ENCODE assay signal across 9 mouse cellular contexts in the genomic region with DNA sequence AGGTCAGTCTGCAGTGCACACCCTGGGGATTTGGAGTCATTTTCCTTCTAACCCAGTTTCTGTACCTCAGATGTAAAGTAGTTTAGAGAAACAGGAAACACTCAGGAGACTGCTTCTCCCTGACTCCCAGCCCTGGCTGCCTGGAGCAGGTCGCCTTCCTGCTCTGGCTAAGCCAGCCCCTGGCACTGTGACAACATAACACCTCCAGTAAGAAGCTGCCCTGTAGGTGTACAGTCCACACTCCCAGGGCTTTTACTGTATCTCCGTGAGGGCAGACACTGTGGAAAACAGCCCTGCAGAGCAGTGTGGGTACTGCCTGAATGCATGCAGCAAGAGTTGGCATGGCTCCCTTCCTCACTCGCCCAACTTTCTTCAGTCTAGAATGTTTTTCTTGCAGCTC. TPM values are rescaled to one million over a fixed set of nuclear protein-coding genes. Genes with fewer than 3 reads are reported as not detected.
DNase-seq lines count a peak whose midpoint lies in the region; ATAC-seq lines count a peak whose summit lies in the region.
"Had no signal": no experiment of that assay in that cellular context is flagged by ENCODE, and none has a peak within 500 bp of the region (broad histone marks: within the 10 kb centered on the region; RNA-seq: fewer than 3 reads in every experiment).

No protein-coding gene starts in this region.

- ATAC-seq in embryonic facial prominence, embryonic 11.5 days (replicated peaks; ENCODE audit: insufficient number of reproducible peaks, low FRiP score, low TSS enrichment, low read depth) = no peak
- ATAC-seq in limb, embryonic 13.5 days (ENCODE audit: low FRiP score, low read depth) = no peak

- H3K27ac ChIP-seq in embryonic facial prominence, embryonic 11.5 days (replicated peaks; ENCODE audit: low read depth, low read length) = no peak overlapping the region
- 0 out of 2 replicates have a peak overlapping the region, but pooled peaks have one; percentile 35 for H3K27ac ChIP-seq in hindbrain, embryonic 10.5 days
- H3K27ac ChIP-seq in limb, embryonic 13.5 days = peak overlapping the region; percentile 61; the same call in 1 of the 2 replicates

- peaks cover 3% of the 10 kb centered on the region for H3K36me3 ChIP-seq in embryonic facial prominence, embryonic 11.5 days (replicated peaks; ENCODE audit: control insufficient read depth, insufficient read depth, low read depth, low read length)
- H3K36me3 ChIP-seq in hindbrain, embryonic 10.5 days = peaks cover 60% of the 10 kb centered on the region
- H3K36me3 ChIP-seq in limb, embryonic 13.5 days = peaks cover 22% of the 10 kb centered on the region

- H3K4me2 ChIP-seq in embryonic facial prominence, embryonic 11.5 days (ENCODE audit: low read depth, low read length) = no peak overlapping the region; the same call in 1 of the 2 replicates
- peak overlapping the region; percentile 98 for H3K4me2 ChIP-seq in limb, embryonic 13.5 days (replicated peaks)

- DNase-seq in heart, adult 18-20 months = peak; percentile 64 to 83
- DNase-seq in heart, adult 8-10 months (ENCODE audit: low spot score) = no peak
- DNase-seq in embryonic facial prominence, embryonic 11.5 days (ENCODE audit: low spot score) = no peak
- DNase-seq in hindbrain, embryonic 10.5 days (ENCODE audit: low spot score) = no peak
- DNase-seq in spleen, adult 18-20 months = no peak
- DNase-seq in gastrocnemius, postnatal 10 days = no peak
- no peak for DNase-seq in right cerebral cortex, adult 18-20 months

- 63% methylated on average over 3 of the region's 3 CpGs for WGBS in embryonic facial prominence, embryonic 11.5 days
- WGBS in hindbrain, embryonic 10.5 days = 72% methylated on average over 3 of the region's 3 CpGs
- 36% methylated on average over 3 of the region's 3 CpGs for WGBS in limb, embryonic 13.5 days

- 0 out of 2 replicates have a peak overlapping the region, but pooled peaks have one; percentile 16 for H3K4me3 ChIP-seq in embryonic facial prominence, embryonic 11.5 days (ENCODE audit: low read depth, low read length)
- H3K4me3 ChIP-seq in hindbrain, embryonic 10.5 days = peak overlapping the region; percentile 97
- peak overlapping the region; percentile 97 for H3K4me3 ChIP-seq in limb, embryonic 13.5 days

- H3K9ac ChIP-seq in embryonic facial prominence, embryonic 11.5 days (replicated peaks; ENCODE audit: low read length) = peak overlapping the region; percentile 39; the same call in 1 of the 2 replicates
- peak overlapping the region; percentile 99 for H3K9ac ChIP-seq in limb, embryonic 13.5 days

- peaks cover 20% of the 10 kb centered on the region for H3K4me1 ChIP-seq in embryonic facial prominence, embryonic 11.5 days (ENCODE audit: control insufficient read depth, insufficient read depth, low read length)
- peaks cover 88% of the 10 kb centered on the region for H3K4me1 ChIP-seq in hindbrain, embryonic 10.5 days (replicated peaks)
- peaks cover 80% of the 10 kb centered on the region for H3K4me1 ChIP-seq in limb, embryonic 13.5 days

- no peaks in the 10 kb centered on the region for H3K27me3 ChIP-seq in embryonic facial prominence, embryonic 11.5 days (ENCODE audit: control insufficient read depth, insufficient read depth, low read length)
- H3K27me3 ChIP-seq in hindbrain, embryonic 10.5 days (ENCODE audit: insufficient read depth, poor library complexity, severe bottlenecking) = no peaks in the 10 kb centered on the region; the same call in 1 of the 2 replicates
- no peaks in the 10 kb centered on the region for H3K27me3 ChIP-seq in limb, embryonic 13.5 days

- H3K9me3 ChIP-seq in embryonic facial prominence, embryonic 11.5 days (replicated peaks; ENCODE audit: control insufficient read depth, low read length) = no peaks in the 10 kb centered on the region
- no peaks in the 10 kb centered on the region for H3K9me3 ChIP-seq in hindbrain, embryonic 10.5 days
- H3K9me3 ChIP-seq in limb, embryonic 13.5 days = no peaks in the 10 kb centered on the region

RNA-seq across cellular contexts. Expression of a gene that starts 3.4 kb away (rescaled TPM):
- total RNA-seq in heart, adult 18-20 months (2021) = 10 to 100 TPM; 10.4 to 11.0 TPM
- total RNA-seq in heart, adult 8-10 months (2022) = 10 to 100 TPM in 1 of 4 experiments, 1 to 10 TPM in 3; 8.7 to 11.1 (median 8.9) TPM
- polyA plus RNA-seq in embryonic facial prominence, embryonic 11.5 days (2014; fragmentation: Nextera tagmentation; extraction: Ambion mirVana) = 5.4 and 5.6 TPM in 2 replicates
- 3.7 and 4.0 TPM in 2 replicates for polyA plus RNA-seq in hindbrain, embryonic 10.5 days (2016; fragmentation: Nextera tagmentation; extraction: Ambion mirVana)
- polyA plus RNA-seq in limb, embryonic 13.5 days (2015; fragmentation: Nextera tagmentation; extraction: Ambion mirVana) = 4.1 and 4.2 TPM in 2 replicates
- 10 to 100 TPM; 15.4 to 20.3 TPM for total RNA-seq in gastrocnemius, postnatal 10 days (2021)

RNA-seq across cellular contexts. Expression of a gene that starts 11.2 kb away (rescaled TPM):
- not detected for total RNA-seq in heart, adult 18-20 months (2021)
- total RNA-seq in heart, adult 8-10 months (2022) = not detected
- not detected in 2 replicates for polyA plus RNA-seq in embryonic facial prominence, embryonic 11.5 days (2014; fragmentation: Nextera tagmentation; extraction: Ambion mirVana)
- not detected in 2 replicates for polyA plus RNA-seq in hindbrain, embryonic 10.5 days (2016; fragmentation: Nextera tagmentation; extraction: Ambion mirVana)
- not detected in 2 replicates for polyA plus RNA-seq in limb, embryonic 13.5 days (2015; fragmentation: Nextera tagmentation; extraction: Ambion mirVana)
- not detected for total RNA-seq in gastrocnemius, postnatal 10 days (2021)
- total RNA-seq: CH12.LX had no signal

RNA-seq across cellular contexts. Expression of a gene that starts 59.4 kb away (rescaled TPM):
- 10 to 100 TPM; 21.7 to 26.3 TPM for total RNA-seq in heart, adult 18-20 months (2021)
- total RNA-seq in heart, adult 8-10 months (2022) = 10 to 100 TPM; 20.5 to 23.6 (median 21.5) TPM
- polyA plus RNA-seq in embryonic facial prominence, embryonic 11.5 days (2014; fragmentation: Nextera tagmentation; extraction: Ambion mirVana) = 33.3 and 34.0 TPM in 2 replicates
- 18.8 and 22.9 TPM in 2 replicates for polyA plus RNA-seq in hindbrain, embryonic 10.5 days (2016; fragmentation: Nextera tagmentation; extraction: Ambion mirVana)
- 23.6 and 26.6 TPM in 2 replicates for polyA plus RNA-seq in limb, embryonic 13.5 days (2015; fragmentation: Nextera tagmentation; extraction: Ambion mirVana)
- total RNA-seq in gastrocnemius, postnatal 10 days (2021) = 10 to 100 TPM; 15.9 to 20.2 TPM

Comparison
In these comparisons a context has a peak if more than half of its experiments do, and no peak if none do; other contexts are left out.
1. DNase-seq: peak in heart, adult 18-20 months (2 of 2); none in heart, adult 8-10 months (single experiment), embryonic facial prominence, embryonic 11.5 days (single experiment), hindbrain, embryonic 10.5 days (single experiment), spleen, adult 18-20 months (0 of 2), gastrocnemius, postnatal 10 days (single experiment) and right cerebral cortex, adult 18-20 months (single experiment).
2. H3K4me3 ChIP-seq: peak in every context shown above with its lines; median percentile 97 in hindbrain, embryonic 10.5 days; 97 in limb, embryonic 13.5 days; 16 in embryonic facial prominence, embryonic 11.5 days.